Mouse (Mus musculus): Measurements from ENCODE around the gene Galnt2.

Galnt2 gene

DNA sequence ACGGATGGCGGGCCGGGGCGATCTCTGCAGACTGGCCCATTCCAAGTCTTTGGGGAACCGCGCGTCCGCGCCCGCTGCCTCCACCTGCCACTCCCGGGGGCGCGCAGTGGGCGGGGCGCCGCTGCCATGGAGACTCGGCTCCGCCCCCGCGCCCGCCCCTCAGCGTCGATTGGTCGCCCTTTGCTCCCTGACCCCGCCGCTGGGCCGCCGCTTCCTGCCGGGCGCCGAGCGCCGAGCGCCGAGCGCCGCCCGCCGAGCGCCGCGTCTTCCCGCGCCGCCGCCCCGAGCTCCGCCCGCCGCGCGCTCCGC lies at the start of gene Galnt2:
Galnt2 (plus strand) TSS at position 216 of the 309 bp plus-strand sequence.
- in situ Hi-C loops (cut with MboI, MseI) = no loop called here

DNA sequence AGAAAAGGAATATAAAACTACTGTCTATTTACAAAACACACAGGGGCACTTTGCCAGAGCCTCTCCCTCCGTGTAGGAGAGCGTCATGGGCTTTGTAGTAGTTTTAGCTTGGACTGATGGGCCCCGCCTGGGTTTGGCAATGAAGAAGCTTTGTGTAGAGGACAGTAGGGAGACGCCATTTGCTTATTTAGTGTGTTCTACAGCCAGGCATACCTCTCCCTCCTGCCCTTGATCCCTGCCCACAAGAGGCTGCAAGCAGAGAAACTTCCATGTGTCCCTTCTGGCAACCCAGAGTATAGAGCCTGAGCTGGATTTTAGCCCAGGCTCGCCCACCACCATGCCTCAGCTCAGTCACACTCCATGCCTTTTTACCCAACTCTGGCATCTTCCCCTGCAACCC lies 49.4 kb upstream of the Galnt2 start:
- in situ Hi-C loops (cut with MboI, MseI) = no loop called here

- in situ Hi-C loops (cut with MboI, MseI) = no loop called here
These were observed 49.0 kb upstream of the Galnt2 start for GRCm38 (mm10) chr8:124182224-124182623.

GRCm38 (mm10) chr8:124184078-124184477 lies 47.1 kb upstream of the Galnt2 start:
- in situ Hi-C loops (cut with MboI, MseI) = no loop called here

- in situ Hi-C loops (cut with MboI, MseI) = no loop called here
These were observed 46.7 kb upstream of the Galnt2 start for GRCm38 (mm10) chr8:124184507-124184906.

- in situ Hi-C loops (cut with MboI, MseI) = no loop called here
These were observed 46.1 kb upstream of the Galnt2 start for GRCm38 (mm10) chr8:124185081-124185480.

- in situ Hi-C loops (cut with MboI, MseI) = loop anchor here in 1 of 2 experiments (5.0 kb wide), 1 partner anchor 372 kb away; no protein-coding TSS in a partner anchor
These were observed 40.8 kb upstream of the Galnt2 start for GRCm38 (mm10) chr8:124190388-124190787.

DNA sequence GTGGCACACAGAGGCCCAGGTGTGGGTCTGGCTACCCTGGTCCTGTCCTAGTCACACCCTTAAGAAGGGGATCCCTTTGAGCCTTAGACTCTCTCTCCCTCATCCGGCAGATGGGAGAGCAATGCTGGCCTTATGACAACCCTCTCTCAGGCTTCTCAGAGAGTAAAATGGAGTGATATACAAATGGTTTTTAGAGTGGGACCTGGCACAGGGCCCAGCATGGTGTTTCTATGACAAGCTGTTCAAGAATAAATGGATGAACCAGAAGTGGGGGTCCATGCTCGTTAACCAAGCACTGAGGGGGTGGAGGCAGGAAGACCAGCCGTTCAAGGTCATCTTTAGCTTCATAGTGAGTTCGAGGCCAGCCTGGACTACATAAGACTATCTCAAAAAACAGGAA lies 38.9 kb upstream of the Galnt2 start:
- in situ Hi-C loops (cut with MboI, MseI) = loop anchor here in 1 of 2 experiments (5.0 kb wide), 1 partner anchor 370 kb away; no protein-coding TSS in a partner anchor

GRCm38 (mm10) chr8:124192976-124193375 lies 38.2 kb upstream of the Galnt2 start:
- in situ Hi-C loops (cut with MboI, MseI) = loop anchor here in 1 of 2 experiments (5.0 kb wide), 1 partner anchor 369 kb away; no protein-coding TSS in a partner anchor

- in situ Hi-C loops (cut with MboI, MseI) = loop anchor here in 1 of 2 experiments (5.0 kb wide), 1 partner anchor 368 kb away; no protein-coding TSS in a partner anchor
These were observed 37.2 kb upstream of the Galnt2 start for GRCm38 (mm10) chr8:124193992-124194391.

- in situ Hi-C loops (cut with MboI, MseI) = no loop called here
These were observed 35.0 kb upstream of the Galnt2 start for GRCm38 (mm10) chr8:124196195-124196594.

DNA sequence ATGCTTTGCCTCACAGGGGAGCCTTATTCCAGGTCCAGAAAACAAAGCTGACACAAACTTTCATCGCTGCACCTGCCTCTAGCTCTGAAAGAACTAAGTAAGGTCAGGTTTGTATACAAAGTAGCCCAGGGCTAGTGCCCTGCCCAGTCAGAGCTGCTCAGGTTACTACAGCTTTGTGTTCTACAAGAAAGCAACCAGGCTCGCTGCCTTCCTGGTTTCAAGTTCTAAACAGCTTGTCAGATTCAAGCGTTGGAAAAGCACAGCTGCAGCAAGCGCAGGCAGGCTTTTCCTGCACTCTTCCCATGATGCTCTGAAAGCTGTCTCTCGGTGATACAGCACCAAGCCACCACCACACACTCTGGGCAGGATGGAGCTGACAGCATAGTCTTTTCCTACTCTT lies 34.4 kb upstream of the Galnt2 start:
- in situ Hi-C loops (cut with MboI, MseI) = no loop called here

DNA sequence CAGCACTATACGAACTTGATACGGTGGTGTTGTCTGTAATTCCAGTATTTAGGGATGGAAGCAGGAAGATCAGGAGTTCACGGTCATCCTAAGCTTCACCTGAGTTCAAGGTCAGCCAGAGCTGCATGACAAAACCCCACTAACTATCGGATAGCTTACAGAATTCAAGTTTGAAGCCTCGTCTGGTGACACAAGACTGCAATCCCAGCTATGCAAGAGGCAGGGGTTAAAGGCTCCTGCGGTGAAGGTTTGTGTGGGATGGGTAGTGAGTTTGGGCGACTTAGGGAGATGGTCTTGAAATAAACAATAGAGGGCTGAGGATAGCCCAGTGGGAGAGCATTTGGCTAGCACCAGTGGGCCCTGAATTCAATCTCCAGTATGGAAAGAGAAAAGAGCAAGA lies 33.0 kb upstream of the Galnt2 start:
- in situ Hi-C loops (cut with MboI, MseI) = no loop called here

DNA sequence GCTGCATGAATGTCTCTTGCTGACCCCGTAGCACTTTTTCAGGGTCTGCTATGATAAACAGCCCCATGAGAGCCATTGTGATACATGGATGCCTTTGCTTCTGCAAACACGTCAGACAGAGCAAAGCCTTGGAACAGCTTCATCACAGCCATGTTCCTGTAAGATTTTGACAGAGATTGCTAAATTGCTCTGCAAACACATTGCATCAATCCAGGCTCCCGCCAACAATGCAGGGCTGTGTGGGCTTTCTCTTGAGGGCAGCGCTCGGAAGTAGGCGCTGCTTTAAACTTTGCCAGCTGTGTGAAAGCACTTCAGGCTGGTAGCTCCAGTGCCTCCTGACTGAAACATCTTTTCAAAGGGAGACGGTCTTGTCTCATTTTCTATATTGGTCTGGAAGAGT lies 30.8 kb upstream of the Galnt2 start:
- in situ Hi-C loops (cut with MboI, MseI) = loop anchor here in 1 of 2 experiments (10.0 kb wide), 1 partner anchor 386 kb away; no protein-coding TSS in a partner anchor

GRCm38 (mm10) chr8:124201706-124202105 lies 29.5 kb upstream of the Galnt2 start:
- in situ Hi-C loops (cut with MboI, MseI) = loop anchor here in 1 of 2 experiments (10.0 kb wide), 1 partner anchor 387 kb away; no protein-coding TSS in a partner anchor

DNA sequence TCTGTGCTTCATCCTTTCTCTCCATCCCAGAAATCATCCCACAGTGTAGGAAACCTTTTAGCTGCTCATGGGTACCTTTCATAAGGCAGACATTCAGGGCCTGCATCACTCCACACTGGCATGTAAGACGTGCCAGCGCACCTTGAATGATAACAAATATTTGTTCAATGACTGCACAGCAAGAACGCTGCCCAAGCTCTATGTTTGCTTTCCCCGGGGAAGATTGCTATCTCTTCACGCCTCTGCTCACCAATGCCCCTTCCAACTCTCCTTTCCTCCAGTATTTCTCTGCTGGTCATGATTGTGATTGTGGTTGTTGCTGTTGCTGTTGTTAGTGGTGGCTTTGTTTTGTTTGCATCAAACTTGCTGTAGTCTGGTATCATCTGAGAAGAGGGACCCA lies 28.3 kb upstream of the Galnt2 start:
- in situ Hi-C loops (cut with MboI, MseI) = loop anchor here in 1 of 2 experiments (10.0 kb wide), 1 partner anchor 388 kb away; no protein-coding TSS in a partner anchor

DNA sequence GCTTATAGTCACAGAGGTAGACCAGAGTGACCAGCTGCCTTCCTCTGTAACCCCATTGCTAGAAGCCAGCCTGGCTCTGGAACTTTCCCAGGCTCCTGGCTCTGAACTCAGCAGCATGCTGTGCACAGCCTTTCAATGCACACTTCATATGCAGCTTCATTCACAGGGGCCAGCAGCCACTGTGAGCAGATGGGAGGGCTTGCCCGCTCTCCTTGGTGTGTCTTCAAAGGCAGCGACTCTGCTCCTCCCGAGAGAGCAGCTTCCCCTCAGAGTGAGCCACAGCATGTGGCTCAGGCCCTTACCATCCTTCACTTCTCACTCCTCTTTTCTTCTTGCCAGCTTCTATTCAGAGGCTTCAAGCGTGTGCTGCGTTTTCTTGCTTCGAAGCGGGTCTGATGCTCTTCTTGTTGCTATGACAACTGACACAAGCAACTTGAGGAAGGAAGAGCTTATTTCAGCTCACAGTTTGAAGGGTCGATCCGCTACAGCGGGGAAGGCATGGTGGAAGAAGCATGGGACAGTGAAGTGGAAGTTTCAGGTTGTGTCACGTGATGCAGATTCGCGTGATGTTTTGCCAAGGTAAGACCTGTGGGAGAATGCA lies 27.1 kb upstream of the Galnt2 start:
- in situ Hi-C loops (cut with MboI, MseI) = loop anchor here in 1 of 2 experiments (10.0 kb wide), 1 partner anchor 389 kb away; no protein-coding TSS in a partner anchor

DNA sequence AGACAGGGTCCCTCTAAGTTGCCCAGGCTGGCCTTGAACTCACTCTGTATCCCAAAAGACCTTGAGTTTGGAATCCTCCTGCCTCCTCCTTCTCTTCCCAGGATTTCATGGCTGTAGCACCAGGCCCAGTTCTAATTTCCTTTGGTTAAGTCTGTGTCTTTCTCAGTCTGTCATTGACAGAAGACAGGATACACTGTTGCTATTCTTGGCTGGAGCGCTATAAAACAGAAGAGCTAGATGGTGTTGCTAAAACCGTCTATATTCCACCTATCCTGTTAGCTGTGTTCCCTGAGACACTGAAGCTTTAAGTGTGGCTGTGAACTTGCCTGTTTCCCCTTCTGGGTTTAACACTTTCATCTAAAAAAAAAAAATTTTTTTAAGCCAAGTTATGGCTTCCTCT lies 19.0 kb upstream of the Galnt2 start:
- in situ Hi-C loops (cut with MboI, MseI) = loop anchor here in 1 of 2 experiments (10.0 kb wide), 1 partner anchor 1193 kb away; no protein-coding TSS in a partner anchor

DNA sequence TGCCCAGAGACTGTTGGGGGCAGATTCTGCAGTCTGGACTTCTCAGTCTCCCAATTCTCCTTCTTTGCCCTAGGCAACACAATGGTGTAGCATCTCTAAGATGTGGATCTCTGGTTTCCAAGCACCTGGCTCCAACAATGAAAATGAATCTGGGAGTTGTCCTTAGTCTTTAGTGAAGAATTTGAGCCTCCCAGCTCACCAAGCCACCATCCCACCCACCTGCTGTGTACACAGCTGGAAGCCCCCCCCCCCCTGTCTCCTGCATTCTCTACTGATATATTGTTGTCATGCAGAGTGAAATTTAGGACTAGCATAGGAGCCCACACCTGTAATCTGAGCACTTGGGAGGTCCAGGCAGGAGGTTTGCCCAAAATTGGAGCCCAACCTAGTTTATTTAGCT lies 14.2 kb upstream of the Galnt2 start:
- in situ Hi-C loops (cut with MboI, MseI) = loop anchor here in 1 of 2 experiments (10.0 kb wide), 1 partner anchor 1188 kb away; no protein-coding TSS in a partner anchor

- in situ Hi-C loops (cut with MboI, MseI) = no loop called here
These were observed 1.3 kb upstream of the Galnt2 start for GRCm38 (mm10) chr8:124229883-124230282.

- in situ Hi-C loops (cut with MboI, MseI) = no loop called here
These were observed 555 bp upstream of the Galnt2 start for GRCm38 (mm10) chr8:124230496-124231175.

DNA sequence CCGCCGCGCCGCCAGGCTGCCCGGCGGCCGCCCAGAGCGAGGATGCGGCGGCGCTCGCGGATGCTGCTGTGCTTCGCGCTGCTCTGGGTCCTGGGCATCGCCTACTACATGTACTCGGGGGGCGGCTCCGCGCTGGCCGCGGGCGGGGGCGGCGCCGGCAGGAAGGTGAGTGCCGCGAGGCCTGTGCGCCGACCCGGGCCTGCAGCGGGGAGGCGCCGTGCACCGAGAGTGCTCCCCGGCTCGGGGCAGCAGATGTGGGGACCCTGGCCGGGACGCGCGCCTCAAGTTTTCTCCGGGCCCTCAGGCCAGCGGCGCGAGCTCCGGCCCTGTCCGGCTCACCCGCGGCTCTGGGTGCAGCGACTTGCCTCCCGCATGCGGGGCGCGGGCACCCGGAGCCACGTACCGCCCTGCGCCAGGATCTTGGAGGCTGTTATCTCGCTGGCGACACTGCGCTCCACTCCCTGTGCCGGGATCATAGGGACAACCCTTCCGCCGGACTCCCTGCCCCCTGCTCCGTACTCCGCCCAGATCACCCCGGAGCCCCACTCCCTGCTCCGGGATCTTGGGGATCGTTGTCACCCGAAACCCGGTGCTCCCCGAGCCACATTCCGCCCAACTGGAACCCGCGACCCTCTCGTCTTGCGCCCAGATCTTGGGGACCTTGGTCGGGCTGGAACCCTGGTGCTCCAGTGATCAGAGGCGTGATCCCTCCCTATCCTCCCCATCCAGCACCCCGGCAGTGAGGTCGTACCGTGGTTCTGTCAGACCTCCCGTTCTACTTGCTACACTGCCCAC lies 491 bp downstream of the Galnt2 start:
- in situ Hi-C loops (cut with MboI, MseI) = no loop called here
